Mouse (Mus musculus) kidney, embryonic 15.5 days (tissue): ENCODE results near the gene F3. TPM values are rescaled to one million over a fixed set of nuclear protein-coding genes. Genes with fewer than 3 reads are reported as not detected.
"Not testable (repeated sequence)": the region's sequence is repeated elsewhere in the genome, so short reads cannot be mapped to it uniquely, and the experiment has no call there.

Experiments
- ATAC-seq: fragments of 200-750 bp; cut with Nextera tagmentation; replicated peaks from 2 replicates; pipeline ENCODE4 v1.8.0; 2017; ENCODE audit warnings: moderate TSS enrichment; ENCODE audit not compliant: low FRiP score
- H3K27ac ChIP-seq: fragments of 300-500 bp; sonication (generic); 2 replicates; pipeline ENCODE4 v1.5.1; 2015; ENCODE audit warnings: mild to moderate bottlenecking, inconsistent platforms
- H3K27me3 ChIP-seq: fragments of 300-500 bp; sonication (generic); 2 replicates; pipeline ENCODE4 v1.6.1; 2015; ENCODE audit warnings: inconsistent platforms
- H3K36me3 ChIP-seq: fragments of 300-500 bp; sonication (generic); 2 replicates; pipeline ENCODE4 v1.6.1; 2015; ENCODE audit warnings: inconsistent platforms
- H3K4me1 ChIP-seq: fragments of 300-500 bp; sonication (generic); 2 replicates; pipeline ENCODE4 v1.6.1; 2015; ENCODE audit warnings: inconsistent platforms
- H3K4me2 ChIP-seq: fragments of 300-500 bp; sonication (generic); 2 replicates; pipeline ENCODE4 v1.6.1; 2015; ENCODE audit warnings: moderate library complexity, mild to moderate bottlenecking, inconsistent platforms
- H3K4me3 ChIP-seq: fragments of 300-500 bp; sonication (generic); replicated peaks from 2 replicates; pipeline ENCODE4 v1.5.1; 2015; ENCODE audit warnings: mild to moderate bottlenecking, inconsistent platforms
- H3K9ac ChIP-seq: fragments of 300-500 bp; sonication (generic); 2 replicates; pipeline ENCODE4 v1.6.1; 2015; ENCODE audit warnings: mild to moderate bottlenecking, inconsistent platforms
- H3K9me3 ChIP-seq: fragments of 300-500 bp; sonication (generic); replicated peaks from 2 replicates; pipeline ENCODE4 v1.6.1; 2016; ENCODE audit warnings: inconsistent platforms
- WGBS: fragments of 180-500 bp; shearing (Covaris S2); methylation state at CpG from one replicate; pipeline ENCODE4 v1.1.7; 2015; ENCODE audit warnings: mixed read lengths; 5-methylcytosine and 5-hydroxymethylcytosine counted together
- polyA plus RNA-seq: library from polyadenylated mRNA; unstranded; fragments of >200 nt; fragmentation: Nextera tagmentation; extraction: Ambion mirVana; gene quantifications from 2 replicates; pipeline ENCODE4 v1.2.1, GENCODE M21; 2015

F3 gene
- polyA plus RNA-seq, 1 experiment from 2014 or later = 16.7 TPM

DNA sequence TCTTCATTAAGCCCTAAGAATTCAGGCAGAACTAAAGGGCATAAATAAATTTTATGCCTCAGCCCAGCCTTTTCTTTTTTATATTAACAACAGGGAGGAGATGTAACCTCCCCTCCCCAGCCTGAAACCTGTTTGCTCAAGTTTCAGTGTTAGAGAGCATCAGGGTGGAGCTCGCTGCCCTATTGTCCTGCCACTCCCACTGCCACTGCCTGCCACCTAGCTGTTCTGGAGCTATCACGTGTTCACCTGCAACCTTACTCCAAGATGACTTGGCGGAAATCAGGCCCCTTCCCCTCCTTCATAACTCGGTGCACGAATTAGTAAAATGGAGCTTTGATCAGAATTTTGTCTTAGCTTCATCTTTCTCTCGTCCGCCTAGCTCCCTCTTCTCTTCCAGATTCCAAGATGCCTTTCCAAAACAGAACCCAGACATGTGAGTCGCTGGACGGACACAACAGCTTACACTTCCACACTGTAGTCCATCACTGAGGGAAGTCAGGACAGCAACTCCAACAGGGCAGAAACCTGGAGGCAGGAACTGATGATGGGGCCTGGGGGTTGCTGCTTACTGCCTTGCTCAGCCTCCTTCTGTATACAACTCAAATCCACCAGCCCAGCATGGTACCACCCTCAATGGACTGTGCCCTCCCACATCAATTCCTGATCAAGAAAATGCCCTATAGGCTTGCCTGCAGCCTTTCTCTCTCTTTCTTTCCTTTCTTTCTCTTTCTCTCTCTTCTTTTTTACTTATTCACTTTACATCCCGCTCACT is 31.2 kb downstream of the F3 start:
- peak overlapping the region; percentile 59 for H3K27ac ChIP-seq
- H3K36me3 ChIP-seq = peaks cover 12% of the 10 kb centered on the region; the same call in 1 of the 2 replicates
- not testable (repeated sequence) for H3K9ac ChIP-seq, ATAC-seq, H3K9me3 ChIP-seq, H3K27me3 ChIP-seq, H3K4me3 ChIP-seq, H3K4me2 ChIP-seq, H3K4me1 ChIP-seq
- WGBS = 50% methylated on average over 10 of the region's 10 CpGs

GRCm38 (mm10) chr3:121755152-121755551 is 31.8 kb downstream of the F3 start:
- Histone ChIP-seq H3K9me3 (no peaks in the 10 kb centered on the region), H3K9ac (no peak overlapping the region), H3K4me1 (0 out of 2 replicates have a peak, but pooled peaks cover 2% of the 10 kb centered on the region), H3K4me2 (no peak overlapping the region), H3K36me3 (peaks cover 15% of the 10 kb centered on the region), H3K27me3 (no peaks in the 10 kb centered on the region), H3K4me3 (no peak overlapping the region), H3K27ac (peak overlapping the region; percentile 59; the same call in 1 of the 2 replicates)
- ATAC-seq = no peak
- 40% methylated on average over 3 of the region's 3 CpGs for WGBS

DNA sequence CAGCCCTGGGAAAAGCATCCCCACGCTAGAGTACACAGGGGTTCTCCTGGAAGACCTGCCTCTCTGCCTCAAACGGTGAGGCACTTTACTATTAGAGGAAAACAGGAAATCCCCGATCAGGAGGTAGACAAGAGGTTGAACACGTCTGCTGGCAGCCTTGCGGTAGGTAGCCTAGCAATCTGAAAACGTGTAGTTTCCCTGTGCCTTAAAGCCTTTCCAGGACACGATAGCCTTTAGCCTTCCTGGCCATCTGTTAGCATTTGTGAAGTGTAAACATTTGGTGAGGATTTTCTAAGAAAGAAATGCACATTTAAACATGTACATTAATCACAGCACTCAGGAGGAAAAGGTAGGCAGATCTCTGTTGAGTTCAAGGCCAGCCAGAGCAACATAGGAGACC is 35.0 kb downstream of the F3 start:
- H3K4me2 ChIP-seq = no peak overlapping the region
- no peaks in the 10 kb centered on the region for H3K9me3 ChIP-seq
- H3K4me1 ChIP-seq = 0 out of 2 replicates have a peak, but pooled peaks cover 2% of the 10 kb centered on the region
- no peak overlapping the region for H3K9ac ChIP-seq
- H3K27ac ChIP-seq = no peak overlapping the region
- no peaks in the 10 kb centered on the region for H3K27me3 ChIP-seq
- no peak overlapping the region for H3K4me3 ChIP-seq
- peaks cover 27% of the 10 kb centered on the region for H3K36me3 ChIP-seq
- no peak for ATAC-seq
- WGBS = 56% methylated on average over 7 of the region's 7 CpGs

DNA sequence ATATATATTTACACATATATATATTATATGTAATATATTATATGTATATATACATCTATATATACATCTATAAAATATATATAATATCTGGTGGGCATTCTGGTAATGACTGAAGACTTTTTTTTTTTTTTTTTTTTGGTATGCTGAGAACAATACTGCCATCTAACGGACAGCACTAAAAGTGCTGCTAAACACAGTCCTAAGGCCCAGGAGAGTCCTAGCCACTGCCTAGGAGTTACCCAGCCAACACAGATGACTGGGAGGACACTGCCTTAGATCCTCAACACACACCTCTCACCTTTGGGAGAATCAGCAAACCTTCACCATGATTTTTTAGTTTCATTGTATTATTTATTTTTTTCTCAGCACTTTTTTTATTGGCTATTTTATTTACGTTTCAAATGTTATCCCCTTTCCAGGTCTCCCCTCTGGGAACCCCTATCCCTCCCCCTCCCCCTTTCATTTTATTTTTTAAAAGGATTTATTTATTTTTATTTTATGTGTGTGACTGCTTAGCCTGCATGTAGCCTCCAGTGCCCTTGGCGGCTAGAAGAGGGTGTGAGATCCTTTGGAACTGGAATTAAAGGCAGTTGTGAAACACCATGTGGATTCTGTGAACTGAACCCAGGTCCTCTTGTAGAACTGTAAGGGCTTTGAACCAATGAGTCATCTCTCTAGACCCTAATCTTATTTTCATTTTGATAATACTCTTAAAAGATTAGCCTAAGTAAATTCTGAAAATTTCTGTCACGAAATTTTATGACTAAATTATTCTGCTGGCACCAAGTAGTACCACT is 38.9 kb downstream of the F3 start:
- no peak overlapping the region for H3K9ac ChIP-seq
- H3K27me3 ChIP-seq = no peaks in the 10 kb centered on the region
- peak; percentile 86 for ATAC-seq
- H3K4me2 ChIP-seq = no peak overlapping the region
- no peak overlapping the region for H3K27ac ChIP-seq
- no peak overlapping the region for H3K4me3 ChIP-seq
- WGBS = 65% methylated on average over 4 of the region's 4 CpGs
- peaks cover 59% of the 10 kb centered on the region for H3K36me3 ChIP-seq
- H3K9me3 ChIP-seq = no peaks in the 10 kb centered on the region
- H3K4me1 ChIP-seq = 0 out of 2 replicates have a peak, but pooled peaks cover 2% of the 10 kb centered on the region

DNA sequence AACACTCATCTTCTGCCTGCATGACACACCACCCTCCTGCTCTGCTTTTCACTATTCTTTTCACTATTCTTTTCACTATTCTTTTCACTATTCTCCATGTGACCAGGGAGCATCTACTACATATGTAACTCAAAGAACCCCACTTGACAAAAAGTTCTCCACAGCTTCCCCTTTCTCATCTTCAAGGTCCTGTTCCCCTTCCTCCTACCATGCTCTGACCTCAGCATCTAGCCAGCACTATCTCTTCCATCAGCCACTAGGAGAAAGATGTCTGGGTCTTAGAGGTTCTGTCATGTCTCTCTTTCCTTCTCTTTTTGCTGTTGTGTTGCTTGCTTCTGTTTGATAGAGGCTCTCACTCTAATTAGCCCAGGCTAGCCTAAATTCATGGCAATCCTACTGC is 42.7 kb downstream of the F3 start:
- Histone ChIP-seq H3K9me3 (no peaks in the 10 kb centered on the region), H3K27me3 (no peaks in the 10 kb centered on the region), H3K27ac (no peak overlapping the region), H3K4me1 (no peaks in the 10 kb centered on the region), H3K36me3 (peaks cover 74% of the 10 kb centered on the region), H3K4me2 (no peak overlapping the region), H3K4me3 (no peak overlapping the region), H3K9ac (no peak overlapping the region)
- no peak for ATAC-seq

- H3K27me3 ChIP-seq = no peaks in the 10 kb centered on the region
- no peaks in the 10 kb centered on the region for H3K9me3 ChIP-seq
- no peak overlapping the region for H3K27ac ChIP-seq
- H3K4me1 ChIP-seq = no peaks in the 10 kb centered on the region
- no peak overlapping the region for H3K9ac ChIP-seq
- H3K4me3 ChIP-seq = no peak overlapping the region
- peaks cover 76% of the 10 kb centered on the region for H3K36me3 ChIP-seq
- 83% methylated on average over 5 of the region's 5 CpGs for WGBS
- H3K4me2 ChIP-seq = no peak overlapping the region
- no peak for ATAC-seq
These were observed 43.5 kb downstream of the F3 start for GRCm38 (mm10) chr3:121766818-121767217.

DNA sequence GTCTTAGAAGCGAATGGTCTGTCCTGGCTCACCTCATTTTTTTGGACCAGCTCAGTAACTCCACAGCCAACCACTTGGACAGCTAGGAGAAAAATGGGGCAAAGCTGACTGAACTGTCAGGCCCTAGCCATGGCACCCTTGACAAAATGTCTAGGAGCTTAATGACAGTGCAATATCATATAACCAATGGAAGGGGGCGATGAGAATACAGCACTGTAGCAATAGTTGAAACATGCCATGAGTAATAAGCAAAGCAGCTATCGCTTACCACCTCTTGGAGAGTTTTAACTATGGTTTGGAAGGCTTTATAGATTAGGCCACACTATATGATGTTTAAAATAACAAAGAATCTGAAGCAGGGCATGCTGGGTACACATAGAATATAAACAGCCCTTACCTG is 45.4 kb downstream of the F3 start:
- Histone ChIP-seq H3K4me2 (no peak overlapping the region), H3K27ac (no peak overlapping the region), H3K36me3 (peaks cover 79% of the 10 kb centered on the region), H3K9me3 (no peaks in the 10 kb centered on the region), H3K9ac (no peak overlapping the region), H3K27me3 (no peaks in the 10 kb centered on the region), H3K4me3 (no peak overlapping the region), H3K4me1 (no peaks in the 10 kb centered on the region)
- WGBS = 94% methylated on average over 3 of the region's 3 CpGs
- ATAC-seq = no peak

DNA sequence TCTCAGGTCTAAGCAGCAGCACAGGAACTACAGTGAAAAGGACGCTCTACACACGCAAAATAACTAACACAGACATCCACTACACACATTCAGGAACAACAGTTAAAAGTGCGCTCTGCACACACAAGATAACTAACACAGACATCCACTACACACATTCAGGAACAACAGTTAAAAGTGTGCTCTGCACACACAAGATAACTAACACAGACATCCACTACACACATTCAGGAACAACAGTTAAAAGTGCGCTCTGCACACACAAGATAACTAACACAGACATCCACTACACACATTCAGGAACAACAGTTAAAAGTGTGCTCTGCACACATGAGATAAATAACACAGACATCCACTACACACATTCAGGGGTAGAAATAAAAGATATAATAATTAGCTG is 50.0 kb downstream of the F3 start:
- not testable (repeated sequence) for ATAC-seq, H3K9me3 ChIP-seq, H3K4me2 ChIP-seq, H3K4me1 ChIP-seq, H3K27me3 ChIP-seq, H3K9ac ChIP-seq, H3K27ac ChIP-seq, H3K4me3 ChIP-seq
- WGBS = 96% methylated on average over 4 of the region's 4 CpGs
- peaks cover 70% of the 10 kb centered on the region for H3K36me3 ChIP-seq

- H3K27ac ChIP-seq = no peak overlapping the region
- peaks cover 43% of the 10 kb centered on the region for H3K36me3 ChIP-seq
- WGBS = 55% methylated on average over 7 of the region's 7 CpGs
- ATAC-seq = no peak
- no peak overlapping the region for H3K4me2 ChIP-seq
- no peaks in the 10 kb centered on the region for H3K4me1 ChIP-seq
- no peak overlapping the region for H3K4me3 ChIP-seq
- no peak overlapping the region for H3K9ac ChIP-seq
- H3K27me3 ChIP-seq = no peaks in the 10 kb centered on the region
- no peaks in the 10 kb centered on the region for H3K9me3 ChIP-seq
These were observed 54.6 kb downstream of the F3 start for GRCm38 (mm10) chr3:121777943-121778342.

DNA sequence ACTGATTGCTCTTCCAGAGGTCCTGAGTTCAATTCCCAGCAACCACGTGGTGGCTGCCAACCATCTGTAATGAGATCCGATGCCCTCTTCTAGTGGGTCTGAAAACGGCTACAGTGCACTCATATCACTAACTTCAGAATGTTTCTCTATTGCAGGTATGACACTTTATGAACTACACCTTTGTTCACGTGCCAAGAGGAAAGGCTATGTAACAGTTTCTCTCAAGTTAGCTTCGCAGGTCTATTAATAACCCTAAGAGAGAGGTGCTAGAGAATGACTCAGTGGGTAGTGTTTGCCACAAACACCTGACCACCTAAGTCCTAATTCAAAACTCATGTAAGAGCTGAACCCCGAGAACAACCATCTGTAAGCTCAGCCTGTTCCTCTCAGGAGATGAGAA is 59.7 kb downstream of the F3 start:
- no peak for ATAC-seq
- Histone ChIP-seq H3K9ac (no peak overlapping the region), H3K4me3 (no peak overlapping the region), H3K4me2 (no peak overlapping the region), H3K4me1 (no peaks in the 10 kb centered on the region), H3K27ac (no peak overlapping the region), H3K36me3 (peaks cover 24% of the 10 kb centered on the region), H3K9me3 (no peaks in the 10 kb centered on the region), H3K27me3 (no peaks in the 10 kb centered on the region)
- WGBS = 91% methylated on average over 6 of the region's 6 CpGs
